Mouse (Mus musculus) intestine, postnatal 0 days (tissue): ENCODE measurements around the gene Pfkl. TPM values are rescaled to one million over a fixed set of nuclear protein-coding genes. Genes with fewer than 3 reads are reported as not detected.

ENCODE experiments used
- ATAC-seq: fragments of 200-750 bp; cut with Nextera tagmentation; 2 replicates; pipeline ENCODE4 v1.8.0; 2017; ENCODE audit warnings: mild to moderate bottlenecking, moderate TSS enrichment, moderate library complexity
- H3K27ac ChIP-seq: fragments of 300-500 bp; sonication (generic); 2 replicates; pipeline ENCODE4 v1.5.1; 2014; ENCODE audit warnings: mild to moderate bottlenecking, low read depth, low read length, moderate library complexity
- H3K27me3 ChIP-seq: fragments of 300-500 bp; sonication (generic); replicated peaks from 2 replicates; pipeline ENCODE4 v1.6.1; 2014; ENCODE audit warnings: low read length, mixed read lengths; ENCODE audit not compliant: control insufficient read depth, insufficient read depth
- H3K36me3 ChIP-seq: fragments of 300-500 bp; sonication (generic); 2 replicates; pipeline ENCODE4 v1.6.1; 2014; ENCODE audit warnings: mild to moderate bottlenecking, moderate library complexity; ENCODE audit not compliant: control insufficient read depth, insufficient read depth
- H3K4me1 ChIP-seq: fragments of 300-500 bp; sonication (generic); replicated peaks from 2 replicates; pipeline ENCODE4 v1.6.1; 2014; ENCODE audit warnings: antibody characterized with exemption, low read length, mixed read lengths; ENCODE audit not compliant: control insufficient read depth, insufficient read depth
- H3K4me2 ChIP-seq: fragments of 300-500 bp; sonication (generic); replicated peaks from 2 replicates; pipeline ENCODE4 v1.6.1; 2014; ENCODE audit warnings: low read depth, mild to moderate bottlenecking, moderate library complexity
- H3K4me3 ChIP-seq: fragments of 300-500 bp; sonication (generic); 2 replicates; pipeline ENCODE4 v1.5.1; 2014; ENCODE audit warnings: low read depth, low read length
- H3K9ac ChIP-seq: fragments of 300-500 bp; sonication (generic); 2 replicates; pipeline ENCODE4 v1.6.1; 2014; ENCODE audit warnings: mild to moderate bottlenecking, low read depth, low read length
- H3K9me3 ChIP-seq: fragments of 300-500 bp; sonication (generic); 2 replicates; pipeline ENCODE4 v1.6.1; 2016; ENCODE audit warnings: mixed run types; ENCODE audit not compliant: control insufficient read depth
- CTCF ChIP-seq: sonication (generic); IDR thresholded peaks from 2 replicates; pipeline ENCODE4 v1.5.1; 2016; ENCODE audit warnings: low read depth, mild to moderate bottlenecking, control low read depth, antibody characterized with exemption, moderate library complexity
- WGBS: fragments of 180-500 bp; shearing (Covaris S2); extraction: QIAGEN DNeasy Blood & Tissue Kit; methylation state at CpG from one replicate; pipeline ENCODE4 v1.1.7; 2014; 5-methylcytosine and 5-hydroxymethylcytosine counted together
- polyA plus RNA-seq: library from polyadenylated mRNA; unstranded; fragments of >200 nt; fragmentation: Nextera tagmentation; extraction: Ambion mirVana; gene quantifications from 2 replicates; pipeline ENCODE4 v1.2.1, GENCODE M21; 2015

The Pfkl gene
- polyA plus RNA-seq, 1 experiment from 2014 or later = 51.1 TPM

GRCm38 (mm10) chr10:78008169-78008568 is 1.7 kb downstream of the Pfkl start:
- 67% methylated on average over 3 of the region's 3 CpGs for WGBS
- peak overlapping the region; percentile 78; the same call in 1 of the 2 replicates for H3K4me3 ChIP-seq
- ATAC-seq = no peak
- no peak for TF ChIP-seq CTCF
- peak overlapping the region; percentile 89 for H3K4me2 ChIP-seq
- H3K9me3 ChIP-seq = no peaks in the 10 kb centered on the region
- H3K4me1 ChIP-seq = peaks cover 19% of the 10 kb centered on the region
- no peak overlapping the region for H3K27ac ChIP-seq
- H3K27me3 ChIP-seq = no peaks in the 10 kb centered on the region
- H3K9ac ChIP-seq = peak overlapping the region; percentile 67
- H3K36me3 ChIP-seq = no peaks in the 10 kb centered on the region

- Histone ChIP-seq H3K27ac (no peak overlapping the region; the same call in 1 of the 2 replicates), H3K4me1 (peaks cover 19% of the 10 kb centered on the region), H3K36me3 (peaks cover 8% of the 10 kb centered on the region), H3K4me3 (no peak overlapping the region), H3K27me3 (no peaks in the 10 kb centered on the region), H3K9ac (no peak overlapping the region), H3K4me2 (peak overlapping the region; percentile 27; the same call in 1 of the 2 replicates), H3K9me3 (no peaks in the 10 kb centered on the region)
- no peak for ATAC-seq
- 12% methylated on average over 7 of the region's 7 CpGs for WGBS
- no peak for TF ChIP-seq CTCF
Observed at GRCm38 (mm10) chr10:78007203-78007602, 2.7 kb downstream of the Pfkl start.

GRCm38 (mm10) chr10:78005791-78006438 is 4.0 kb downstream of the Pfkl start:
- H3K4me3 ChIP-seq = no peak overlapping the region
- peaks cover 19% of the 10 kb centered on the region for H3K4me1 ChIP-seq
- H3K4me2 ChIP-seq = peak overlapping the region; percentile 27
- H3K9ac ChIP-seq = no peak overlapping the region
- ATAC-seq = no peak
- H3K27ac ChIP-seq = peak overlapping the region; percentile 81
- H3K27me3 ChIP-seq = no peaks in the 10 kb centered on the region
- H3K9me3 ChIP-seq = no peaks in the 10 kb centered on the region
- TF ChIP-seq CTCF = no peak
- peaks cover 21% of the 10 kb centered on the region for H3K36me3 ChIP-seq
- 55% methylated on average over 4 of the region's 4 CpGs for WGBS

- H3K4me3 ChIP-seq = no peak overlapping the region
- no peaks in the 10 kb centered on the region for H3K9me3 ChIP-seq
- H3K9ac ChIP-seq = no peak overlapping the region
- H3K4me2 ChIP-seq = peak overlapping the region; percentile 46
- no peak for TF ChIP-seq CTCF
- H3K36me3 ChIP-seq = peaks cover 34% of the 10 kb centered on the region
- peak; percentile 50 for ATAC-seq
- WGBS = 34% methylated on average over 3 of the region's 3 CpGs
- H3K27ac ChIP-seq = peak overlapping the region; percentile 81
- H3K27me3 ChIP-seq = no peaks in the 10 kb centered on the region
- H3K4me1 ChIP-seq = peaks cover 19% of the 10 kb centered on the region
Observed at GRCm38 (mm10) chr10:78004479-78005100, 5.3 kb downstream of the Pfkl start.

- Histone ChIP-seq H3K4me1 (peaks cover 7% of the 10 kb centered on the region), H3K4me2 (no peak overlapping the region), H3K36me3 (peaks cover 57% of the 10 kb centered on the region), H3K27me3 (no peaks in the 10 kb centered on the region), H3K27ac (no peak overlapping the region), H3K4me3 (no peak overlapping the region), H3K9ac (no peak overlapping the region), H3K9me3 (no peaks in the 10 kb centered on the region)
- ATAC-seq = no peak
- TF ChIP-seq CTCF = no peak
- 95% methylated on average over 2 of the region's 2 CpGs for WGBS
Observed at GRCm38 (mm10) chr10:78002316-78002715, 7.6 kb downstream of the Pfkl start.

GRCm38 (mm10) chr10:78001796-78002195 is 8.1 kb downstream of the Pfkl start:
- H3K4me3 ChIP-seq = no peak overlapping the region
- no peaks in the 10 kb centered on the region for H3K27me3 ChIP-seq
- ATAC-seq = no peak
- 85% methylated on average over 11 of the region's 11 CpGs for WGBS
- no peak for TF ChIP-seq CTCF
- no peak overlapping the region for H3K9ac ChIP-seq
- H3K4me1 ChIP-seq = peaks cover 7% of the 10 kb centered on the region
- peaks cover 62% of the 10 kb centered on the region for H3K36me3 ChIP-seq
- H3K9me3 ChIP-seq = no peaks in the 10 kb centered on the region
- H3K4me2 ChIP-seq = no peak overlapping the region
- H3K27ac ChIP-seq = no peak overlapping the region
